Mouse (Mus musculus) neural tube, postnatal 0 days (tissue): ENCODE measurements around the gene Fbxo48. TPM values are rescaled to one million over a fixed set of nuclear protein-coding genes. Genes with fewer than 3 reads are reported as not detected.

ENCODE experiments used
- polyA plus RNA-seq: library from polyadenylated mRNA; unstranded; fragments of >200 nt; fragmentation: Nextera tagmentation; extraction: Ambion mirVana; gene quantifications from 2 replicates; pipeline ENCODE4 v1.2.1, GENCODE M21; 2015

Fbxo48 gene
- 0.24 and 0.35 TPM in 2 replicates for polyA plus RNA-seq

DNA sequence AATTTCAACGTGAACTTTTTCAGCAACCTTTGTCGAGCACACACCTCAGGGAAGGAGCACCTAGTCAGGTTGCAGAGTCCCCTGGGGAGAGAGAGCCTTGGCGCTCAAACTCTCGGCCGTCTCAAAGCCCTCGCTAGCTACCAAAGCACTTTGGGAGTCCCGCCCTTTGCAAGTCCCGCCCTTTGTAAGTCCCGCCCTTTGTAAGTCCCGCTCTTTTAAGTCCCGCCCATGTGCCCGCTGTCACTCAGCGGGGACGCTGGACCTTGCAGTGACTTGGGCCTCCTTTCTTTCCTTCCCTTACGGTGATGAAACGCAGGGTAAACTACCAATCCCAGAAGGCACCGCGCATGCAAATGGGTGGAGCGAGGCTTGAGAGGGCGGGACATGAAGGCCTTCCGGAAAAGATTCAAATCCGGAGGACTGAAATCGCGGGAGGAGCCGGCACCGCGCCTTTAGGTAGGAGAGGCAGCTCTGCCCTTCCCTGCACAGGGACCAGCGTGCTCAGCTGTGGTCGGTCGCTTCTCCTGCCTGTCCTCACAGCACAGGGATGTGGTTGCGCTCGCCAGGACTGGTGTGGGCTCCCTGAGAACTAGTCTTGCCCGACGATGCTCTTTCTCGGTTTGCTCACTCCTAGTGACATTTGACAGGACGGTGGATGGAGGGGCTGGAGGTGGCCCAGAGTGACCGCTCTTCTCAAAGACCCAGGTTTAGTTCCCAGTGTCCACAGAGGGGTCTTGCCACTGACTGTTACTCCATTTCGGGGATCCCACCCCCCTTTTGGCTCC lies at the start of gene Fbxo48:
TSS of gene Fbxo48 (plus strand) at position 400 of the 785 bp plus-strand sequence.

Other genes starting within 250 kb of the Fbxo48 start
- gene Egfr, start 199.2 kb upstream of the Fbxo48 start, polyA plus RNA-seq: 4.3 and 4.8 TPM in 2 replicates
- 193 and 208 TPM in 2 replicates for gene Cnrip1, start 100.2 kb downstream of the Fbxo48 start, polyA plus RNA-seq
- 3.9 and 4.5 TPM in 2 replicates for gene Plek, start 101.0 kb downstream of the Fbxo48 start, polyA plus RNA-seq
- 303 and 329 TPM in 2 replicates for gene Ppp3r1, start 207.9 kb downstream of the Fbxo48 start, polyA plus RNA-seq
- 11.6 and 13.3 TPM in 2 replicates for gene Wdr92, start 230.7 kb downstream of the Fbxo48 start, polyA plus RNA-seq